Mouse (Mus musculus): ENCODE data around the gene Eefsec. TPM values are rescaled to one million over a fixed set of nuclear protein-coding genes. Genes with fewer than 3 reads are reported as not detected.

The Eefsec gene
- polyA plus RNA-seq, 1 experiment, result not detected

DNA sequence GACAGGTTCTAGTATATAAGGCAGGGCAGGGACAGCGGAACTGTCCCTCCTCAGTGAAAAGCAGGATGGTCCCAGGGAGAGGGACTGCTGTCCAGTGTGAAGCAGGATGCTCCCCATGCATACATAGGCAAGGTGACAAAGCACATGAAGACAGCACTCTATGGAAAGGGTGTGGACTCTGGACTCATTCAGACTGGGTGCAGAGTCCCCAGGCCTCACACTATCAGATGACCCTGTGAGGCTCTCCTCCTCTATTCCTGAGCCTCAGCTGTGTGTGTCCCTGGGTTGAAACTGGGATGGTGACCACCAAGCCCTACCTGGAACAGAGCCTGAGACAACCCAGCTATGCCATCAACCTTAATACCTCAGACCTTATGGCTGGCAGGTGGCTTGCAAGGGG lies 194.9 kb downstream of the Eefsec start:
- Histone ChIP-seq H3K27ac (ENCODE audit: insufficient read depth, low read depth, low read length) (no peak overlapping the region), H3K4me3 (ENCODE audit: insufficient read depth, low read depth, low read length) (no peak overlapping the region), H3K4me1 (ENCODE audit: control insufficient read depth, insufficient read depth, low read length) (no peaks in the 10 kb centered on the region)
- TF ChIP-seq POLR2A (IDR thresholded peaks at IDR 0.05; ENCODE audit: insufficient read depth, low read depth, low read length) (no peak), CTCF (IDR thresholded peaks at IDR 0.05; ENCODE audit: insufficient read depth, low read depth, low read length) (no peak)
- 100% methylated on average over 1 of the region's 1 CpGs for WGBS

DNA sequence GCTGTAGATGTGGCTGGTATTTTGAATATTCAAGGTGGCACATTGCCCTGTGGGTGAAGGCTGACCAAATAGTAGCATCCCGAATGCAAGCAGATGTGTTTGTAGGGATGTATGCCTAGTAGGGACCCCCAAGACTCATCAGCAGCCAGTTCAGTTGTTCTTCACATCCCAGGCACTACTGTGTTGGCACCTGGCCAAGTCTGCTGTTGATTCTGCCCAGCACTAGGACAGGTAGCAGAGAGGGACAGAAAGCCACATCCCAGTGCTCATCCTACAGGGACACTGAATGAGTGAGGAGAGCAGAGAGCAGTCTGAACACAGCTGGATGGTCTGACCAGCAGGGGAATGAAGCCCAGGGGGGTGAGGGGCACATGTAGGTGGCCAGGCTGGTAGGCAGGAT lies 197.1 kb downstream of the Eefsec start:
- TF ChIP-seq CTCF (IDR thresholded peaks at IDR 0.05; ENCODE audit: insufficient read depth, low read depth, low read length) (no peak), POLR2A (IDR thresholded peaks at IDR 0.05; ENCODE audit: insufficient read depth, low read depth, low read length) (no peak)
- H3K27ac ChIP-seq (ENCODE audit: insufficient read depth, low read depth, low read length), result no peak overlapping the region
- no peaks in the 10 kb centered on the region for H3K4me1 ChIP-seq (ENCODE audit: control insufficient read depth, insufficient read depth, low read length)
- WGBS, result 96% methylated on average over 1 of the region's 1 CpGs
- H3K4me3 ChIP-seq (ENCODE audit: insufficient read depth, low read depth, low read length), result no peak overlapping the region

DNA sequence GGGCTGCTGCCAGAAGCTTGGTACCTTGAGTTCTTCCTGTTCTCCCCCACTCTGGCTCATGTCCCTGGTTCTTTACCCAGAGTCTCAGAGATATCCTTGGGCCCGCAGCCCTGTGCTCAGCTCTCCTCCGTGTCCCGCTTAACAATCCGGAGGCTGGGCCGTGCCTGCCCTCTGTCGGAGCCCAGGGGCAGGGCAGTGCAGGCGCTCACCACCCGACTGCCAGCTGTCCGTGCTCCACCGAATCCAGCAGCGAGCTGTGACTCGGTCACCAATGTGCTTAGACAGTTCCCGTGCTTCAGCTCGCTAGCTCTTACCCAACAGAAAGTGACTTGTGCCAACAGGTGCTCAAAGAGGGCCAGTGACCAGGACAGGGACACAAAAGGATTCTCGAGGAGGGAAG lies 203.7 kb downstream of the Eefsec start:
- TF ChIP-seq CTCF (IDR thresholded peaks at IDR 0.05; ENCODE audit: insufficient read depth, low read depth, low read length), result no peak
- TF ChIP-seq POLR2A (IDR thresholded peaks at IDR 0.05; ENCODE audit: insufficient read depth, low read depth, low read length), result no peak
- Histone ChIP-seq H3K4me1 (ENCODE audit: control insufficient read depth, insufficient read depth, low read length) (no peaks in the 10 kb centered on the region), H3K27ac (ENCODE audit: insufficient read depth, low read depth, low read length) (no peak overlapping the region), H3K4me3 (ENCODE audit: insufficient read depth, low read depth, low read length) (no peak overlapping the region)
- WGBS, result 15% methylated on average over 15 of the region's 15 CpGs

DNA sequence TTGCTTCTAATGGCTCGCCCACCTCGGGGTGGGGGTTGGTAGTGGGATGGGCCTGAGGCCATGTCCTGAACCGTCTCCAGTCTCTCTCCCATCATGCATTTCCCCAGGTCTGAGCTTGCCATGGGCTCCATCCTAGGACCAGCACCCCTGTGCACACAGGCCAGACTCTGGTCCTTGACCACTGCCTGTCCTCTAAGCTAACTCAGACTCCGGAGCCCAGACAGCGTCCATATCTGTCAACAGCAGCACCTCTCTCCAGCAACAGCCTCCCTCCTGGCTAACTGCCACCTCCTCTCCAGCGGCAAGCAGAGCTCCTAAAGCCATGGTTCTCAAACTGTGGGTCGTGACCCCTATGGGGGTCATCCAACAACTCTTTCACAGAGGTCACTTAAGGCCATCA lies 209.8 kb downstream of the Eefsec start:
- TF ChIP-seq POLR2A (IDR thresholded peaks at IDR 0.05; ENCODE audit: insufficient read depth, low read depth, low read length), result no peak
- TF ChIP-seq CTCF (IDR thresholded peaks at IDR 0.05; ENCODE audit: insufficient read depth, low read depth, low read length), result no peak
- no peak overlapping the region for H3K27ac ChIP-seq (ENCODE audit: insufficient read depth, low read depth, low read length)
- peaks cover 9% of the 10 kb centered on the region; the same call in 1 of the 2 replicates for H3K4me1 ChIP-seq (ENCODE audit: control insufficient read depth, insufficient read depth, low read length)
- 26% methylated on average over 7 of the region's 7 CpGs for WGBS
- no peak overlapping the region for H3K4me3 ChIP-seq (ENCODE audit: insufficient read depth, low read depth, low read length)

DNA sequence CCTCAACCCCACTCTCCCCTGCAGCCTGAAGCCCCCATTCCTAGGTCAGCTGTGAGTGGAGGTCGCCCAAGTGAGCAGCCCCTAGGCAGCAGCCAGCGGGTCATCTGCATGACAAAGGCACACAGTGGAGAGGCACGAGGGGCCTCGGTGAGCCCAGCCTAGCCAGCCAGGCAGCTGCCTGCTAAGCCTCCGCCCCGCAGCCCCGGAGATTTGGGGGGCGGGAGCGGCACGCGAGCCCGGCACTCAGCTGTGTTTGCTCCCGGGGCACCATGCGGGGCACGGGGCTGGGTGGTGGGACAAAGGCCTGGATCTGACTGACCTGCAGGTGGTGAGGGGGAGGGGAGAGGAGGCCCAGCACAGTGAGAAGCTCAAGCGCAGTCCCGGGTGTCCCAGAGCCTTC lies 210.4 kb downstream of the Eefsec start:
- H3K4me3 ChIP-seq (ENCODE audit: insufficient read depth, low read depth, low read length), result no peak overlapping the region
- peaks cover 9% of the 10 kb centered on the region; the same call in 1 of the 2 replicates for H3K4me1 ChIP-seq (ENCODE audit: control insufficient read depth, insufficient read depth, low read length)
- 6% methylated on average over 17 of the region's 17 CpGs for WGBS
- TF ChIP-seq POLR2A (IDR thresholded peaks at IDR 0.05; ENCODE audit: insufficient read depth, low read depth, low read length) (no peak), CTCF (IDR thresholded peaks at IDR 0.05; ENCODE audit: insufficient read depth, low read depth, low read length) (no peak)
- no peak overlapping the region for H3K27ac ChIP-seq (ENCODE audit: insufficient read depth, low read depth, low read length)

DNA sequence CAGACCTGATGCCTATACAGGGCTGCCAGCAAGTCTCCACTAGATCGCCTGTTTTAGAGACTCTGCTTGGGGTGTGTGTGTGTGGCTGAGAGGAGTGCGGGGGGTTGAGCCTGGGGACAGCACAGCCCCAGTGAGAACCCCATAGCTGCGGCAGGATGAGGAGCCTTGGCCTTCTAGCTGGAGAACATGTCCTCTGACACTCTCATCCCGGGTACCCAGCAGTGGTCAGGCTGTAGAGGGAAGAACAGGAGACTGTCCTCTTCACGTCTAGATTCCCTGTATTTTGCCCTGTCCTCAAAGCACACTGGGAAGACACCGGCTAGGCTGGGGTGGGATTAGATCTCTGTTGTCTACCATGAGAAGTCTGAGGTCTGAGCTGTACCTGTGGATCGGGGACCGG lies 210.9 kb downstream of the Eefsec start:
- H3K4me3 ChIP-seq (ENCODE audit: insufficient read depth, low read depth, low read length), result no peak overlapping the region
- WGBS, result 48% methylated on average over 8 of the region's 8 CpGs

DNA sequence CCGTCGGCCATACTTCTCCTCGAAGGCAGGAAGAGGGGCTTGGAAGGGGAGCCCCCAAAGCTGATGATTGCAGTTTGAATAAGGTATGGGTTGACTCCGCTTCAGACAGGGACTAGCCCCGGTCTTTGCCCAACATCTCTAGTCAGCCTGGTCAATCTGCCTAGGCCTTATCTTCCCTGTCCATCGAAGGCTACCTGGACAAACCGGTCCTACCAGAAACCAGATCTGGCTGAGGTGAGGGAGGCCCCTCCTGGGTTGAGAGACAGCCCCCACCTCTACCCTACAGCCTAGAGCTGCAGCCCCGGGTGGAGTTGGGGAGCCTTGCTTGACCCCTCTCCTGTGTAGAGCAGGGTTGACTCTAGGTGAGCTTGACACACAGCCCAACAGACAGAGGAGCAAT lies 212.3 kb downstream of the Eefsec start:
- Histone ChIP-seq H3K27ac (ENCODE audit: insufficient read depth, low read depth, low read length) (no peak overlapping the region), H3K4me1 (ENCODE audit: control insufficient read depth, insufficient read depth, low read length) (peaks cover 9% of the 10 kb centered on the region; the same call in 1 of the 2 replicates), H3K4me3 (ENCODE audit: insufficient read depth, low read depth, low read length) (no peak overlapping the region)
- TF ChIP-seq CTCF (IDR thresholded peaks at IDR 0.05; ENCODE audit: insufficient read depth, low read depth, low read length) (no peak), POLR2A (IDR thresholded peaks at IDR 0.05; ENCODE audit: insufficient read depth, low read depth, low read length) (no peak)
- 86% methylated on average over 8 of the region's 8 CpGs for WGBS

More for the DNA sequence above, 210.9 kb downstream of the Eefsec start:
- Histone ChIP-seq H3K4me1 (ENCODE audit: control insufficient read depth, insufficient read depth, low read length) (peaks cover 9% of the 10 kb centered on the region; the same call in 1 of the 2 replicates), H3K27ac (ENCODE audit: insufficient read depth, low read depth, low read length) (no peak overlapping the region)
- TF ChIP-seq POLR2A (IDR thresholded peaks at IDR 0.05; ENCODE audit: insufficient read depth, low read depth, low read length) (no peak), CTCF (IDR thresholded peaks at IDR 0.05; ENCODE audit: insufficient read depth, low read depth, low read length) (no peak)

DNA sequence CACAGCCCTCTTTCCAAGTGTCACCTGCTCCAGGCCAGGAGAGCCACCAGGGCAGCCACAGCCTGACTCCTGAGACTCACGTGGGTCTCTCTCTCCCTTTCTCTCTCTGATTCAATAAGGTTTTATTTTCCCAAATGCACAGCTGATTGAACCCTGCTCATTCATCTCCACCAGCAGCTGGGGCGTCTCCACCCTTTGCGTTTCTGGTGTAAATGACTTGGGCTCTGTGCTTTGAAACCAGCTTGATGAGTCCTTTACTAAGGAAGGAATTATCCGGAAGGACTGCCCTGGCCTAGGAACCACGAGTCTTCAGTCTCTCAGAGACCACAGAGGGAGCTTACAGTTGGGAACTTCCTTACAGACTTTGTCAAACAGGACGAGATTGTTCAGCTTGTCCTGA lies 214.1 kb downstream of the Eefsec start:
- H3K4me1 ChIP-seq (ENCODE audit: control insufficient read depth, insufficient read depth, low read length), result peaks cover 9% of the 10 kb centered on the region; the same call in 1 of the 2 replicates
- TF ChIP-seq POLR2A (IDR thresholded peaks at IDR 0.05; ENCODE audit: insufficient read depth, low read depth, low read length), result no peak
- no peak for TF ChIP-seq CTCF (IDR thresholded peaks at IDR 0.05; ENCODE audit: insufficient read depth, low read depth, low read length)
- H3K27ac ChIP-seq (ENCODE audit: insufficient read depth, low read depth, low read length), result no peak overlapping the region
- no peak overlapping the region for H3K4me3 ChIP-seq (ENCODE audit: insufficient read depth, low read depth, low read length)
- WGBS, result 52% methylated on average over 6 of the region's 6 CpGs

DNA sequence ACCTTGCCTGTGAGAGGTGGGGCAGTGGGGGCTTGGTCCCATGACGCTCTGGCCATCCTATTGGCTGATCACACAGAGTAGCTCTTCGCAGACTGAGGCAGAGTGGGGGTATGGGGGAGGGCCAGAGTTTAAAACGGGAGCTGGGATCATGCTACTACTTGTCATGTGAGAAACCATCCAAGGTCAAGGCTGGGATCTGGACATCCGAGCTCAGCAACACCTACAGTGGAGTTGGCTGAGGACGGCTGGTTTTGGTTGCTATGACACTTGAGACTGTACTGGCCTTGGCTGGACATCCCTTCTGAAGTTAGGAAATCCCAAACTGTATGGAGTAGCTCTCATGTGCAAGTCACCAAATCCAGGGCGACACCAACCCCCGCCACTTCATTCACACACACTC lies 214.5 kb downstream of the Eefsec start:
- WGBS, result 81% methylated on average over 7 of the region's 7 CpGs
- Histone ChIP-seq H3K27ac (ENCODE audit: insufficient read depth, low read depth, low read length) (no peak overlapping the region), H3K4me3 (ENCODE audit: insufficient read depth, low read depth, low read length) (no peak overlapping the region), H3K4me1 (ENCODE audit: control insufficient read depth, insufficient read depth, low read length) (peaks cover 9% of the 10 kb centered on the region; the same call in 1 of the 2 replicates)
- no peak for TF ChIP-seq CTCF (IDR thresholded peaks at IDR 0.05; ENCODE audit: insufficient read depth, low read depth, low read length)
- TF ChIP-seq POLR2A (IDR thresholded peaks at IDR 0.05; ENCODE audit: insufficient read depth, low read depth, low read length), result no peak

DNA sequence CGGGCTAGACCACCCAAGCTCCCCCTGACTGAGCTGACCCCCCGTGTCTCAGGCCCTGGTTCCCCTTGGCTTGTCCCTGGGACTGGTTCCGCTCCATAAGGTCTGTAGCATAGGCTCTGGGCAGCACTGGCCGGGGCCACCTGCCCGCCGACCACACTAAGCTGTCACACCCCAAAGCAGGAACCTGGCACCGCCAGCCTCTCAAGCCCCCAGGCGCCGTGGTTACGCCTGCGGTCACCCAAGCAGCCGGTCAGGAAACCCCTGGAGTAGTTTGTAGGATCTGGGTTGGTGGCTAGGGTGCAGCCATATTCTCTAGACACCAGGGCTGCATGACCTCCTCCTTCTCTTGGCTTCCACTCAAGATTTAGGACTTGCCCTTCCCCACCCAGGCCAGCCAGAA lies 217.1 kb downstream of the Eefsec start:
- Histone ChIP-seq H3K4me1 (ENCODE audit: control insufficient read depth, insufficient read depth, low read length) (no peaks in the 10 kb centered on the region), H3K4me3 (ENCODE audit: insufficient read depth, low read depth, low read length) (no peak overlapping the region), H3K27ac (ENCODE audit: insufficient read depth, low read depth, low read length) (no peak overlapping the region)
- no peak for TF ChIP-seq POLR2A (IDR thresholded peaks at IDR 0.05; ENCODE audit: insufficient read depth, low read depth, low read length)
- TF ChIP-seq CTCF (IDR thresholded peaks at IDR 0.05; ENCODE audit: insufficient read depth, low read depth, low read length), result no peak
- WGBS, result 89% methylated on average over 12 of the region's 12 CpGs
